Mouse (Mus musculus): Measurements from ENCODE around the gene Cdc37. TPM values are rescaled to one million over a fixed set of nuclear protein-coding genes. Genes with fewer than 3 reads are reported as not detected.

Cdc37 gene
- polyA plus RNA-seq, 1 experiment from 2014 or later, result 190 TPM

Other genes starting within 250 kb of the Cdc37 start
- 41.1 and 42.7 TPM in 2 replicates for gene Dnmt1, start 190.1 kb downstream of the Cdc37 start, polyA plus RNA-seq (2014; fragmentation: Nextera tagmentation; extraction: Ambion mirVana)
- 7.4 and 8.7 TPM in 2 replicates for gene S1pr2, start 173.2 kb downstream of the Cdc37 start, polyA plus RNA-seq (2014; fragmentation: Nextera tagmentation; extraction: Ambion mirVana)
- 103 and 115 TPM in 2 replicates for gene Mrpl4, start 147.2 kb downstream of the Cdc37 start, polyA plus RNA-seq (2014; fragmentation: Nextera tagmentation; extraction: Ambion mirVana)
- 1.4 and 3.6 TPM in 2 replicates for gene Icam1, start 134.0 kb downstream of the Cdc37 start, polyA plus RNA-seq (2014; fragmentation: Nextera tagmentation; extraction: Ambion mirVana)
- 0.27 TPM in 1 of 2 replicates, not detected in the other for gene Icam4, start 120.6 kb downstream of the Cdc37 start, polyA plus RNA-seq (2014; fragmentation: Nextera tagmentation; extraction: Ambion mirVana)
- 1.3 and 1.6 TPM in 2 replicates for gene Icam5, start 117.9 kb downstream of the Cdc37 start, polyA plus RNA-seq (2014; fragmentation: Nextera tagmentation; extraction: Ambion mirVana)
- gene Zglp1, start 82.9 kb downstream of the Cdc37 start, polyA plus RNA-seq (2014; fragmentation: Nextera tagmentation; extraction: Ambion mirVana), result 1.2 and 2.7 TPM in 2 replicates
- gene Gm49373, start 76.9 kb downstream of the Cdc37 start, polyA plus RNA-seq (2014; fragmentation: Nextera tagmentation; extraction: Ambion mirVana), result 1.7 and 1.8 TPM in 2 replicates
- 62.7 and 73.5 TPM in 2 replicates for gene Fdx1l, start 76.4 kb downstream of the Cdc37 start, polyA plus RNA-seq (2014; fragmentation: Nextera tagmentation; extraction: Ambion mirVana)
- 0.88 and 1.5 TPM in 2 replicates for gene Gm38431, start 58.0 kb downstream of the Cdc37 start, polyA plus RNA-seq (2014; fragmentation: Nextera tagmentation; extraction: Ambion mirVana)
- gene Raver1, start 58.0 kb downstream of the Cdc37 start, polyA plus RNA-seq (2014; fragmentation: Nextera tagmentation; extraction: Ambion mirVana), result 29.4 and 35.2 TPM in 2 replicates
- gene Tyk2, start 18.7 kb downstream of the Cdc37 start, polyA plus RNA-seq (2014; fragmentation: Nextera tagmentation; extraction: Ambion mirVana), result 7.9 and 10.2 TPM in 2 replicates
- 27.5 and 35.3 TPM in 2 replicates for gene Pde4a, start 15.7 kb upstream of the Cdc37 start, polyA plus RNA-seq (2014; fragmentation: Nextera tagmentation; extraction: Ambion mirVana)
- 34.2 and 43.6 TPM in 2 replicates for gene Keap1, start 89.4 kb upstream of the Cdc37 start, polyA plus RNA-seq (2014; fragmentation: Nextera tagmentation; extraction: Ambion mirVana)
- gene S1pr5, start 98.5 kb upstream of the Cdc37 start, polyA plus RNA-seq (2014; fragmentation: Nextera tagmentation; extraction: Ambion mirVana), result 4.2 and 5.0 TPM in 2 replicates
- gene Atg4d, start 115.3 kb upstream of the Cdc37 start, polyA plus RNA-seq (2014; fragmentation: Nextera tagmentation; extraction: Ambion mirVana), result 50.4 and 50.5 TPM in 2 replicates
- 14.2 and 16.4 TPM in 2 replicates for gene Kri1, start 138.0 kb upstream of the Cdc37 start, polyA plus RNA-seq (2014; fragmentation: Nextera tagmentation; extraction: Ambion mirVana)
- 113 and 125 TPM in 2 replicates for gene Cdkn2d, start 141.4 kb upstream of the Cdc37 start, polyA plus RNA-seq (2014; fragmentation: Nextera tagmentation; extraction: Ambion mirVana)
- gene Ap1m2, start 162.4 kb upstream of the Cdc37 start, polyA plus RNA-seq (2014; fragmentation: Nextera tagmentation; extraction: Ambion mirVana), result 1.1 and 2.3 TPM in 2 replicates
- 67.7 and 75.1 TPM in 2 replicates for gene Slc44a2, start 170.7 kb upstream of the Cdc37 start, polyA plus RNA-seq (2014; fragmentation: Nextera tagmentation; extraction: Ambion mirVana)
- 210 and 222 TPM in 2 replicates for gene Ilf3, start 217.9 kb upstream of the Cdc37 start, polyA plus RNA-seq (2014; fragmentation: Nextera tagmentation; extraction: Ambion mirVana)

All from neural tube, embryonic 14.5 days (tissue).